Mouse (Mus musculus): ENCODE measurements around the gene Enam. TPM values are rescaled to one million over a fixed set of nuclear protein-coding genes. Genes with fewer than 3 reads are reported as not detected.

Gene Enam
- total RNA-seq, 4 experiments from 2014 or later: not detected

Other genes with a start within 250 kb of the Enam start
- not detected for gene Gm7714, start 219.1 kb upstream of the Enam start, total RNA-seq (2022)
- not detected for gene Prol1, start 170.7 kb upstream of the Enam start, total RNA-seq (2022)
- gene Amtn, start 111.9 kb upstream of the Enam start, total RNA-seq (2022): under 1 TPM in 1 of 4 experiments, not detected in 3; 0.50 TPM
- not detected for gene Ambn, start 32.0 kb upstream of the Enam start, total RNA-seq (2022)
- gene Jchain, start 39.9 kb downstream of the Enam start, total RNA-seq (2022): under 1 TPM in 3 of 4 experiments, not detected in 1; 0.22 to 0.63 (median 0.37) TPM
- gene Utp3, start 66.5 kb downstream of the Enam start, total RNA-seq (2022): 10 to 100 TPM; 17.8 to 25.6 (median 21.5) TPM
- gene Rufy3, start 77.1 kb downstream of the Enam start, total RNA-seq (2022): 10 to 100 TPM; 12.8 to 16.1 (median 14.4) TPM
- gene Grsf1, start 188.2 kb downstream of the Enam start, total RNA-seq (2022): 100 to 1,000 TPM; 199 to 220 (median 209) TPM
- gene Mob1b, start 232.9 kb downstream of the Enam start, total RNA-seq (2022): 10 to 100 TPM; 17.0 to 25.0 (median 20.9) TPM